Mouse (Mus musculus): ENCODE data around the gene Wdr74.

- no peak for TF ChIP-seq CTCF (IDR thresholded peaks at IDR 0.05)
- TF ChIP-seq POLR2A (IDR thresholded peaks at IDR 0.05; ENCODE audit: insufficient read depth, low read depth, low read length): no peak
- no peak for TF ChIP-seq EP300 (IDR thresholded peaks at IDR 0.05; ENCODE audit: insufficient read depth, low read depth, low read length)
Measured at GRCm38 (mm10) chr19:8740603-8741002, 5.0 kb downstream of the Wdr74 start, which contains the start of gene 1700092M07Rik.
